Mouse (Mus musculus) midbrain, embryonic 14.5 days (tissue): ENCODE data around the gene Foxn1. TPM values are rescaled to one million over a fixed set of nuclear protein-coding genes. Genes with fewer than 3 reads are reported as not detected.
A peak's percentile ranks its signal among the peaks of the same experiment; 100 is the strongest.

Source experiments
- ATAC-seq: fragments of 200-750 bp; cut with Nextera tagmentation; 2 replicates; pipeline ENCODE4 v1.8.0; 2017; ENCODE audit warnings: moderate number of reproducible peaks, moderate library complexity; ENCODE audit not compliant: low FRiP score, low TSS enrichment
- DNase-seq: peaks from one replicate; pipeline ENCODE4 v3.0.0-alpha.2; 2015
- H3K27ac ChIP-seq: fragments of 300-500 bp; sonication (generic); replicated peaks from 2 replicates; pipeline ENCODE4 v1.5.1; 2014; ENCODE audit warnings: mild to moderate bottlenecking, low read depth, low read length, moderate library complexity
- H3K27me3 ChIP-seq: fragments of 300-500 bp; sonication (generic); 2 replicates; pipeline ENCODE4 v1.6.1; 2014; ENCODE audit warnings: low read length, control low read depth, mixed read lengths; ENCODE audit not compliant: control insufficient read depth, insufficient read depth
- H3K36me3 ChIP-seq: fragments of 300-500 bp; sonication (generic); 2 replicates; pipeline ENCODE4 v1.6.1; 2014; ENCODE audit warnings: low read length, control low read depth; ENCODE audit not compliant: control insufficient read depth, insufficient read depth
- H3K4me1 ChIP-seq: fragments of 300-500 bp; sonication (generic); 2 replicates; pipeline ENCODE4 v1.6.1; 2014; ENCODE audit warnings: mild to moderate bottlenecking, antibody characterized with exemption, low read length, control low read depth; ENCODE audit not compliant: control insufficient read depth, insufficient read depth
- H3K4me2 ChIP-seq: fragments of 300-500 bp; sonication (generic); 2 replicates; pipeline ENCODE4 v1.6.1; 2014; ENCODE audit warnings: mild to moderate bottlenecking, low read length, moderate library complexity
- H3K4me3 ChIP-seq: fragments of 300-500 bp; sonication (generic); replicated peaks from 2 replicates; pipeline ENCODE4 v1.5.1; 2014; ENCODE audit warnings: low read depth, low read length
- H3K9ac ChIP-seq: fragments of 300-500 bp; sonication (generic); replicated peaks from 2 replicates; pipeline ENCODE4 v1.6.1; 2014; ENCODE audit warnings: mild to moderate bottlenecking, low read length, moderate library complexity
- H3K9me3 ChIP-seq: fragments of 300-500 bp; sonication (generic); 2 replicates; pipeline ENCODE4 v1.6.1; 2016; ENCODE audit warnings: low read length, control low read depth, mixed read lengths; ENCODE audit not compliant: control insufficient read depth
- WGBS: fragments of 180-500 bp; shearing (Covaris S2); extraction: QIAGEN DNeasy Blood & Tissue Kit; methylation state at CpG from one replicate; pipeline ENCODE4 v1.1.7; 2014; 5-methylcytosine and 5-hydroxymethylcytosine counted together
- polyA plus RNA-seq: library from polyadenylated mRNA; unstranded; fragments of >200 nt; fragmentation: Nextera tagmentation; extraction: Ambion mirVana; gene quantifications from 2 replicates; pipeline ENCODE4 v1.2.1, GENCODE M21; 2014

The Foxn1 gene
- polyA plus RNA-seq, 1 experiment from 2014 or later, result not detected

GRCm38 (mm10) chr11:78385776-78386175 lies 582 bp downstream of the Foxn1 start:
- no peak overlapping the region for H3K27ac ChIP-seq
- DNase-seq, result no peak
- no peaks in the 10 kb centered on the region for H3K27me3 ChIP-seq
- H3K4me1 ChIP-seq, result no peaks in the 10 kb centered on the region
- no peak overlapping the region for H3K4me3 ChIP-seq
- H3K9ac ChIP-seq, result no peak overlapping the region
- H3K4me2 ChIP-seq, result no peak overlapping the region
- no peaks in the 10 kb centered on the region for H3K9me3 ChIP-seq
- no peaks in the 10 kb centered on the region for H3K36me3 ChIP-seq
- WGBS, result 90% methylated on average over 10 of the region's 10 CpGs
- no peak for ATAC-seq

GRCm38 (mm10) chr11:78382701-78383100 lies 3.7 kb downstream of the Foxn1 start:
- no peaks in the 10 kb centered on the region for H3K9me3 ChIP-seq
- no peak overlapping the region for H3K4me3 ChIP-seq
- H3K4me2 ChIP-seq, result no peak overlapping the region
- no peaks in the 10 kb centered on the region for H3K36me3 ChIP-seq
- peak; percentile 3 for DNase-seq
- no peak overlapping the region for H3K9ac ChIP-seq
- no peaks in the 10 kb centered on the region for H3K4me1 ChIP-seq
- WGBS, result 19% methylated on average over 5 of the region's 5 CpGs
- no peak for ATAC-seq
- no peak overlapping the region for H3K27ac ChIP-seq
- H3K27me3 ChIP-seq, result no peaks in the 10 kb centered on the region

GRCm38 (mm10) chr11:78382286-78382685 lies 4.1 kb downstream of the Foxn1 start:
- H3K27ac ChIP-seq, result no peak overlapping the region
- H3K4me3 ChIP-seq, result no peak overlapping the region
- ATAC-seq (no peak), DNase-seq (no peak)
- H3K9ac ChIP-seq, result no peak overlapping the region
- H3K9me3 ChIP-seq, result no peaks in the 10 kb centered on the region
- H3K4me1 ChIP-seq, result no peaks in the 10 kb centered on the region
- no peak overlapping the region for H3K4me2 ChIP-seq
- WGBS, result 82% methylated on average over 7 of the region's 7 CpGs
- no peaks in the 10 kb centered on the region for H3K27me3 ChIP-seq
- H3K36me3 ChIP-seq, result no peaks in the 10 kb centered on the region

- H3K36me3 ChIP-seq, result no peaks in the 10 kb centered on the region
- no peak overlapping the region for H3K27ac ChIP-seq
- H3K9me3 ChIP-seq, result no peaks in the 10 kb centered on the region
- DNase-seq (no peak), ATAC-seq (no peak)
- 91% methylated on average over 3 of the region's 3 CpGs for WGBS
- H3K4me1 ChIP-seq, result no peaks in the 10 kb centered on the region
- no peak overlapping the region for H3K4me3 ChIP-seq
- H3K9ac ChIP-seq, result no peak overlapping the region
- no peaks in the 10 kb centered on the region for H3K27me3 ChIP-seq
- H3K4me2 ChIP-seq, result no peak overlapping the region
Measured at GRCm38 (mm10) chr11:78380996-78381395, 5.4 kb downstream of the Foxn1 start.

DNA sequence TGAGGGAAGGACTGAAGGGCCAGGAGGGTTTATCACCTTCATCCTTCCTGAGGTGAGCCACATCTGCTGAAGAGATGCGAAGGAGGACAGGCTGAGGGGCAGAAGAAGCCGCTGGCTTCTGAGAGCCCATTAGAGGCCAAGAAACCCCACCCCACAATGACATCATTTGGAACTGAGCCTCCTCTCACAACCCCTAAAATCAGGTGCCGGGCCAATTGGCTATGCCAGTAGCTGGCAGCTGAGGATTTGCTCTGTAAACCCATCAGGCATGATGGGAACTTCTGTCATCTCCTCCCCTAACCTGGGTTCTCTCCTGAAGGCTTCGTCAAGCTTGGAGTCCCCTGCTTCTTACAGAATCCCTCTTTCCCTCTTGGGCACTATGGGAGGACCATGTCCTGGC lies 6.0 kb downstream of the Foxn1 start:
- DNase-seq (no peak), ATAC-seq (no peak)
- Histone ChIP-seq H3K27me3 (no peaks in the 10 kb centered on the region), H3K4me1 (no peaks in the 10 kb centered on the region), H3K27ac (no peak overlapping the region), H3K9ac (no peak overlapping the region), H3K9me3 (no peaks in the 10 kb centered on the region), H3K4me3 (no peak overlapping the region), H3K4me2 (no peak overlapping the region), H3K36me3 (no peaks in the 10 kb centered on the region)
- WGBS, result 76% methylated on average over 4 of the region's 4 CpGs

- no peak for DNase-seq
- Histone ChIP-seq H3K27me3 (no peaks in the 10 kb centered on the region), H3K4me2 (no peak overlapping the region), H3K27ac (no peak overlapping the region), H3K9ac (no peak overlapping the region), H3K4me1 (no peaks in the 10 kb centered on the region), H3K9me3 (no peaks in the 10 kb centered on the region), H3K4me3 (no peak overlapping the region), H3K36me3 (no peaks in the 10 kb centered on the region)
- 49% methylated on average over 12 of the region's 12 CpGs for whole genome bisulfite sequencing
- ATAC-seq, result no peak
Measured at GRCm38 (mm10) chr11:78377549-78378159, 8.7 kb downstream of the Foxn1 start.

GRCm38 (mm10) chr11:78374147-78374546 lies 12.2 kb downstream of the Foxn1 start:
- 77% methylated on average over 8 of the region's 8 CpGs for WGBS

DNA sequence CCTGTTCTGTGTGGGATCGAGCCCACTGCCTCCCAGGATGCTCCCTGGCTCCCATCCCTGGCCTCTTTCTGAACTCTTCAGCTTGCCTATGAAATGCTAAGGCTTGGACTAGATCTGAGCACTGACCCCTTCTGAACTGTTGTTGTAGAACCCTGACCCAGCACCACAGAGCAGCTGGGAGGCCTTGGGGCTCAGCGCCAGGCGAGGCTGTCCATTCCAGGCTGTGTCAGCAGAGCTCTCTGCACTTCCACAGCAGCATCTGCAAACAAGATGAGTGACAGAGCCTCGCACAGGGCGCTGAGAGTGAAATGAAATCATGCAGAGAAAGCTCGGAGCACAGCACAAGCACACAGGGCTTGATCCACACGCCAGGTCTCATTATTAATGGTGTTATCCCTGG lies 13.7 kb downstream of the Foxn1 start:
- H3K4me1 ChIP-seq, result no peaks in the 10 kb centered on the region
- no peaks in the 10 kb centered on the region for H3K27me3 ChIP-seq
- no peak overlapping the region for H3K4me2 ChIP-seq
- WGBS, result 49% methylated on average over 7 of the region's 7 CpGs
- ATAC-seq, result no peak
- H3K9ac ChIP-seq, result 0 out of 2 replicates have a peak overlapping the region, but pooled peaks have one; percentile 6
- no peak overlapping the region for H3K27ac ChIP-seq
- no peaks in the 10 kb centered on the region for H3K9me3 ChIP-seq
- H3K4me3 ChIP-seq, result no peak overlapping the region
- DNase-seq, result peak; percentile 9
- H3K36me3 ChIP-seq, result no peaks in the 10 kb centered on the region

More at GRCm38 (mm10) chr11:78374147-78374546, 12.2 kb downstream of the Foxn1 start:
- ATAC-seq (no peak), DNase-seq (no peak)
- Histone ChIP-seq H3K36me3 (no peaks in the 10 kb centered on the region), H3K9me3 (no peaks in the 10 kb centered on the region), H3K4me3 (no peak overlapping the region), H3K9ac (no peak overlapping the region), H3K4me1 (no peaks in the 10 kb centered on the region), H3K27me3 (no peaks in the 10 kb centered on the region), H3K27ac (no peak overlapping the region), H3K4me2 (no peak overlapping the region)

DNA sequence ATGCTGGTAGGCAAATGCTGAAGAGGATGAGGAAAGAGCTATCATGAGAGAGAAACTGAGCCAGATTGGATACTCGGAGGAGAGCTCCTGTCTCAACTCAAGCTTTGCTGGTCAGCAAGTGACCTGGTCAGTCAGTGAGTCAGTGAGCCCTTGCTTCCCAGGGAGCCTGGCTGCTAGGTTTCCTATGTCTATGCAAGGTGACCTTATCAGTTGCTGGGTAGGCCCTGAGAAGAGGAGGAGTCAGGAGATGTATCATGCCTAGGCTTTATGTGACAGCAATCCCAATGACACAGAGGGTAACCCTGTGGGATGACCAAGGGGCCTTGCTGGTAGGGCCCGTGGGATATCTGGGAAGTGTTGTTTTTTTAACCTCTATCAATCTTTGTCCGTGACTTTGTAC lies 14.2 kb downstream of the Foxn1 start:
- Histone ChIP-seq H3K9ac (no peak overlapping the region), H3K9me3 (no peaks in the 10 kb centered on the region), H3K4me3 (no peak overlapping the region), H3K27ac (no peak overlapping the region), H3K4me1 (no peaks in the 10 kb centered on the region), H3K27me3 (no peaks in the 10 kb centered on the region), H3K4me2 (no peak overlapping the region), H3K36me3 (no peaks in the 10 kb centered on the region)
- 90% methylated on average over 3 of the region's 3 CpGs for WGBS
- DNase-seq, result no peak
- ATAC-seq, result no peak
